Mouse (Mus musculus): ENCODE data around the gene Nfix. TPM values are rescaled to one million over a fixed set of nuclear protein-coding genes. Genes with fewer than 3 reads are reported as not detected.

Nfix gene
- polyA plus RNA-seq, 1 experiment from 2014 or later = 3.7 TPM

GRCm38 (mm10) chr8:84716790-84717189 lies 83.4 kb downstream of the Nfix start:
- DNase-seq (ENCODE audit: low spot score) (no peak), ATAC-seq (ENCODE audit: insufficient read depth, low FRiP score, low TSS enrichment) (no peak)
- H3K9ac ChIP-seq (ENCODE audit: low read length) = no peak overlapping the region
- H3K27me3 ChIP-seq (ENCODE audit: control insufficient read depth, insufficient read depth, low read length) = peaks cover 61% of the 10 kb centered on the region
- no peaks in the 10 kb centered on the region for H3K9me3 ChIP-seq (ENCODE audit: control insufficient read depth, low read length)
- no peak overlapping the region for H3K4me3 ChIP-seq (ENCODE audit: low read depth, low read length)
- no peak overlapping the region for H3K27ac ChIP-seq (ENCODE audit: low read depth, low read length)
- 91% methylated on average over 11 of the region's 11 CpGs for WGBS
- H3K4me2 ChIP-seq (ENCODE audit: low read depth) = no peak overlapping the region
- H3K4me1 ChIP-seq (ENCODE audit: control insufficient read depth, insufficient read depth, low read length) = peaks cover 23% of the 10 kb centered on the region
- no peaks in the 10 kb centered on the region for H3K36me3 ChIP-seq (ENCODE audit: control insufficient read depth, insufficient read depth, low read length)

- no peaks in the 10 kb centered on the region for H3K9me3 ChIP-seq (ENCODE audit: control insufficient read depth, low read length)
- H3K4me3 ChIP-seq (ENCODE audit: low read depth, low read length) = 0 out of 2 replicates have a peak overlapping the region, but pooled peaks have one; percentile 16
- no peaks in the 10 kb centered on the region for H3K36me3 ChIP-seq (ENCODE audit: control insufficient read depth, insufficient read depth, low read length)
- peak overlapping the region; percentile 28 for H3K4me2 ChIP-seq (ENCODE audit: low read depth)
- H3K4me1 ChIP-seq (ENCODE audit: control insufficient read depth, insufficient read depth, low read length) = peaks cover 31% of the 10 kb centered on the region
- DNase-seq (ENCODE audit: low spot score) (no peak), ATAC-seq (ENCODE audit: insufficient read depth, low FRiP score, low TSS enrichment) (no peak)
- WGBS = 4% methylated on average over 27 of the region's 27 CpGs
- H3K27me3 ChIP-seq (ENCODE audit: control insufficient read depth, insufficient read depth, low read length) = peaks cover 66% of the 10 kb centered on the region
- peak overlapping the region; percentile 41 for H3K9ac ChIP-seq (ENCODE audit: low read length)
- no peak overlapping the region for H3K27ac ChIP-seq (ENCODE audit: low read depth, low read length)
These were observed 84.2 kb downstream of the Nfix start for GRCm38 (mm10) chr8:84715893-84716468.

- no peak overlapping the region for H3K4me2 ChIP-seq (ENCODE audit: low read depth)
- DNase-seq (ENCODE audit: low spot score) = no peak
- peaks cover 67% of the 10 kb centered on the region for H3K27me3 ChIP-seq (ENCODE audit: control insufficient read depth, insufficient read depth, low read length)
These were observed 86.0 kb downstream of the Nfix start for GRCm38 (mm10) chr8:84714161-84714560.

GRCm38 (mm10) chr8:84713381-84713780 lies 86.8 kb downstream of the Nfix start:
- H3K27me3 ChIP-seq (ENCODE audit: control insufficient read depth, insufficient read depth, low read length) = peaks cover 69% of the 10 kb centered on the region
- ATAC-seq (ENCODE audit: insufficient read depth, low FRiP score, low TSS enrichment) (no peak), DNase-seq (ENCODE audit: low spot score) (no peak)
- no peaks in the 10 kb centered on the region for H3K36me3 ChIP-seq (ENCODE audit: control insufficient read depth, insufficient read depth, low read length)
- peak overlapping the region; percentile 68 for H3K27ac ChIP-seq (ENCODE audit: low read depth, low read length)
- peaks cover 38% of the 10 kb centered on the region for H3K4me1 ChIP-seq (ENCODE audit: control insufficient read depth, insufficient read depth, low read length)
- 26% methylated on average over 4 of the region's 4 CpGs for WGBS
- H3K4me2 ChIP-seq (ENCODE audit: low read depth) = no peak overlapping the region
- H3K9me3 ChIP-seq (ENCODE audit: control insufficient read depth, low read length) = no peaks in the 10 kb centered on the region
- H3K9ac ChIP-seq (ENCODE audit: low read length) = peak overlapping the region; percentile 29; the same call in 1 of the 2 replicates
- H3K4me3 ChIP-seq (ENCODE audit: low read depth, low read length) = no peak overlapping the region

More at GRCm38 (mm10) chr8:84714161-84714560, 86.0 kb downstream of the Nfix start:
- Histone ChIP-seq H3K9ac (ENCODE audit: low read length) (0 out of 2 replicates have a peak overlapping the region, but pooled peaks have one; percentile 29), H3K4me3 (ENCODE audit: low read depth, low read length) (no peak overlapping the region), H3K27ac (ENCODE audit: low read depth, low read length) (no peak overlapping the region), H3K36me3 (ENCODE audit: control insufficient read depth, insufficient read depth, low read length) (no peaks in the 10 kb centered on the region), H3K9me3 (ENCODE audit: control insufficient read depth, low read length) (no peaks in the 10 kb centered on the region), H3K4me1 (ENCODE audit: control insufficient read depth, insufficient read depth, low read length) (peaks cover 36% of the 10 kb centered on the region)
- WGBS = 58% methylated on average over 4 of the region's 4 CpGs
- no peak for ATAC-seq (ENCODE audit: insufficient read depth, low FRiP score, low TSS enrichment)

DNA sequence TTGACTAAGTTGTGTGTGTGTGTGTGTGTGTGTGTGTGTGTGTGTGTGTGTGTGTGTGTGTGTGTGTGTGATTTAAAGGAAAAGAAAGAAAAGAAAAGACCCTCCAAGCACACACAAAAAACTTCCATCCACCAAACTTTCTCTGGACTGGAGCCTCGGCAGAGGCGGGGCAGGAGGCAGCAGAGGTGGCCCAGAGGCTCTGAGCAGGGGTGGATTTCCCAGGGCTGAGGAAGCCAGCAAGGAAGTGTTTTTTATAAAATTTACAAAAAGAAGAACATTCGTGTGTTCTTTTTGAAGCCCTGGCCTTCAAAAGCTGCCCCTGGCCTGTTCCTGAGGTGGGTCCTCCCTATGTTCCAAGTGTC lies 87.4 kb downstream of the Nfix start:
- peak overlapping the region; percentile 68 for H3K27ac ChIP-seq (ENCODE audit: low read depth, low read length)
- no peak overlapping the region for H3K9ac ChIP-seq (ENCODE audit: low read length)
- 29% methylated on average over 3 of the region's 3 CpGs for WGBS
- DNase-seq (ENCODE audit: low spot score) (no peak), ATAC-seq (ENCODE audit: insufficient read depth, low FRiP score, low TSS enrichment) (no peak; the same call in 1 of the 2 replicates)
- H3K27me3 ChIP-seq (ENCODE audit: control insufficient read depth, insufficient read depth, low read length) = peaks cover 72% of the 10 kb centered on the region
- H3K4me1 ChIP-seq (ENCODE audit: control insufficient read depth, insufficient read depth, low read length) = peaks cover 43% of the 10 kb centered on the region
- H3K36me3 ChIP-seq (ENCODE audit: control insufficient read depth, insufficient read depth, low read length) = no peaks in the 10 kb centered on the region
- no peaks in the 10 kb centered on the region for H3K9me3 ChIP-seq (ENCODE audit: control insufficient read depth, low read length)
- H3K4me3 ChIP-seq (ENCODE audit: low read depth, low read length) = no peak overlapping the region
- no peak overlapping the region for H3K4me2 ChIP-seq (ENCODE audit: low read depth)

- Histone ChIP-seq H3K4me2 (ENCODE audit: low read depth) (peak overlapping the region; percentile 12; the same call in 1 of the 2 replicates), H3K4me3 (ENCODE audit: low read depth, low read length) (no peak overlapping the region), H3K27me3 (ENCODE audit: control insufficient read depth, insufficient read depth, low read length) (peaks cover 72% of the 10 kb centered on the region)
These were observed 88.0 kb downstream of the Nfix start for GRCm38 (mm10) chr8:84711933-84712758.

DNA sequence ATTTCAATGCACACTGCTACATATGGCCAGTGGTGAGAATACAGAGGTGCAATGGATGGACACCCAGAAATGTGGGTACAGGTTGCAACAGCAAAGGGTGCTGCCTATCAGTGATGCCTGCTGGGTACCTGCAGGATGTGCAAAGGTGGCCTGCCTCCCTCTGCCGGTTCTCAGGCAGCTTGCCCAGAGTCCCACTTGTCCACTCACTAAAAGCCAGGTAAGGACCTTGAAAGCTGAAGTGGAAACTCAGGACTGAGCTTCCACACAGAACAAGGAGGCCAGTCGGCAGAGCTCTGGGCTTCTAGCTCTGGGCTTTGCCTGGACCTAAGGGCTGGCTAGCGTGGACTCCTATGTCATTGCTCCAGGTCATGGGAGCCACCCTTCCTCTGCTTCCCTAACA lies 88.8 kb downstream of the Nfix start:
- Histone ChIP-seq H3K4me1 (ENCODE audit: control insufficient read depth, insufficient read depth, low read length) (peaks cover 55% of the 10 kb centered on the region), H3K27ac (ENCODE audit: low read depth, low read length) (peak overlapping the region; percentile 82), H3K36me3 (ENCODE audit: control insufficient read depth, insufficient read depth, low read length) (no peaks in the 10 kb centered on the region), H3K27me3 (ENCODE audit: control insufficient read depth, insufficient read depth, low read length) (peaks cover 73% of the 10 kb centered on the region), H3K9me3 (ENCODE audit: control insufficient read depth, low read length) (no peaks in the 10 kb centered on the region), H3K9ac (ENCODE audit: low read length) (peak overlapping the region; percentile 48), H3K4me2 (ENCODE audit: low read depth) (no peak overlapping the region), H3K4me3 (ENCODE audit: low read depth, low read length) (no peak overlapping the region)
- 38% methylated on average over 3 of the region's 3 CpGs for WGBS
- no peak for ATAC-seq (ENCODE audit: insufficient read depth, low FRiP score, low TSS enrichment)
- DNase-seq (ENCODE audit: low spot score) = peak; percentile 21

More at GRCm38 (mm10) chr8:84711933-84712758, 88.0 kb downstream of the Nfix start:
- Histone ChIP-seq H3K4me1 (ENCODE audit: control insufficient read depth, insufficient read depth, low read length) (peaks cover 49% of the 10 kb centered on the region), H3K9me3 (ENCODE audit: control insufficient read depth, low read length) (no peaks in the 10 kb centered on the region), H3K9ac (ENCODE audit: low read length) (peak overlapping the region; percentile 48), H3K36me3 (ENCODE audit: control insufficient read depth, insufficient read depth, low read length) (no peaks in the 10 kb centered on the region), H3K27ac (ENCODE audit: low read depth, low read length) (peak overlapping the region; percentile 82)
- ATAC-seq (ENCODE audit: insufficient read depth, low FRiP score, low TSS enrichment) (peak; percentile 87), DNase-seq (ENCODE audit: low spot score) (peak; percentile 88)
- WGBS = 14% methylated on average over 10 of the region's 11 CpGs

DNA sequence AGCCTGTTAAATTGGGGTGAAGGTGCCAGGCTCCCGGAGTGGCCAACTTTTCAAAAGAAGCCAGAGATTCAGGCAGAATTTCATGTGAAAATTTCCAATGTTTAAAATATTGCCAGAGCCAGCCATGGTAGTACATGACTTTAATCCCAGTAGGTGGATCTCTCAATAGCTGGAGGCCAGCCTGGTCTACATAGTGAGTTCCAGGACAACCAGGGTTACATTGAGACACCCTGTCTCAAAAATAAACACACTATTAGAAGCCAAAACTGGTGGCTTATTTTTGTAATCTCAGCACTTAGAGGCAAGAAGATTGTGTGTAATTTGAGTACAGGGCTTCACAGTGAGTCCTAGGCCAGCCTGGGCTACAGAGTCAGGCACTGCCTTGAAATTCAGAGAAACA lies 90.2 kb downstream of the Nfix start:
- Histone ChIP-seq H3K4me2 (ENCODE audit: low read depth) (no peak overlapping the region), H3K27ac (ENCODE audit: low read depth, low read length) (no peak overlapping the region), H3K36me3 (ENCODE audit: control insufficient read depth, insufficient read depth, low read length) (no peaks in the 10 kb centered on the region), H3K9me3 (ENCODE audit: control insufficient read depth, low read length) (no peaks in the 10 kb centered on the region), H3K9ac (ENCODE audit: low read length) (no peak overlapping the region), H3K4me1 (ENCODE audit: control insufficient read depth, insufficient read depth, low read length) (peaks cover 51% of the 10 kb centered on the region), H3K27me3 (ENCODE audit: control insufficient read depth, insufficient read depth, low read length) (peaks cover 76% of the 10 kb centered on the region), H3K4me3 (ENCODE audit: low read depth, low read length) (no peak overlapping the region)
- WGBS = 95% methylated on average over 1 of the region's 1 CpGs
- ATAC-seq (ENCODE audit: insufficient read depth, low FRiP score, low TSS enrichment) (no peak), DNase-seq (ENCODE audit: low spot score) (no peak)

Measured in neural tube, embryonic 11.5 days (tissue).